Mouse (Mus musculus): ENCODE results near the gene Arsb. TPM values are rescaled to one million over a fixed set of nuclear protein-coding genes. Genes with fewer than 3 reads are reported as not detected.

Arsb gene
- polyA plus RNA-seq, 1 experiment from 2014 or later, result 7.8 TPM

DNA sequence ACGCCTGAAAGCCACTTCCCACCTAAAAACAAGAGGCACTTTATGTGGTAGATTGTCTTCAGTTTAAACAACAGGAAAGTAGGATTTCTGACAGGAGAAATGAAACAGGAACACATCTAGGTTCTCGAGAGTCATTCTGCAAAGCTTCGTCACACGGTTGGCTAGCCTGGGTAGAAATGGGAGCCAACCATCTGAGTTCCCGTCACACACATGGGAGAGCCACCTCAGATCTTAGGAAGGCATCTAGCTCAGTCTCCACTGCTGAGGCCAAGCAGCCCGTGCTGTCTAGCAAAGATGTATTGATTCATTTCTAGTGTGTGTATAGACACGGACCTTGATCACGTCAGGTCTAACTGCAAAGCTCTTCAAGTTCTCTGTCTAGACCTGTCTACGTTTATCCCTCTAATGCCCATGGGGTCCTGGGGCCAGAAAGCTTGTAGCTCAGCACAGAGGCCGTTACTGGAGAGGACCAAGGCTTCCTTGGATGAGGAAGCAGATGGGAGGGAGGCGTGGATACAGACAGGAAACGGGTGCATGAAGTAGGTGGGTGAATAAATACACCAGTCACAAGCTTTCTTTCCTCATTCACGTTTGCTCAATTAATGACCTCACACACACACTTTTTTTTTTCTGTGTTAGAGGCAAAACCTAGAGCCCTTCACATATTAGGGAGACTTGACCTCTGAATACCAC, 129.7 kb downstream of the Arsb start:
- no peak overlapping the region for H3K4me2 ChIP-seq (ENCODE audit: low read depth, low read length)
- no peaks in the 10 kb centered on the region; the same call in 1 of the 2 replicates for H3K27me3 ChIP-seq (ENCODE audit: control insufficient read depth, insufficient read depth, low read length)
- no peak overlapping the region for H3K27ac ChIP-seq (replicated peaks; ENCODE audit: low read depth, low read length)
- H3K36me3 ChIP-seq (replicated peaks; ENCODE audit: control insufficient read depth, insufficient read depth, low read depth, low read length), result no peaks in the 10 kb centered on the region
- no peaks in the 10 kb centered on the region for H3K4me1 ChIP-seq (ENCODE audit: control insufficient read depth, insufficient read depth, low read length)
- H3K4me3 ChIP-seq (ENCODE audit: low read depth, low read length), result no peak overlapping the region
- 86% methylated on average over 13 of the region's 13 CpGs for WGBS
- no peaks in the 10 kb centered on the region for H3K9me3 ChIP-seq (replicated peaks; ENCODE audit: control insufficient read depth, low read length)
- no peak for DNase-seq (ENCODE audit: low spot score)
- no peak for ATAC-seq (replicated peaks; ENCODE audit: insufficient number of reproducible peaks, low FRiP score, low TSS enrichment, low read depth)
- H3K9ac ChIP-seq (replicated peaks; ENCODE audit: low read length), result no peak overlapping the region

DNA sequence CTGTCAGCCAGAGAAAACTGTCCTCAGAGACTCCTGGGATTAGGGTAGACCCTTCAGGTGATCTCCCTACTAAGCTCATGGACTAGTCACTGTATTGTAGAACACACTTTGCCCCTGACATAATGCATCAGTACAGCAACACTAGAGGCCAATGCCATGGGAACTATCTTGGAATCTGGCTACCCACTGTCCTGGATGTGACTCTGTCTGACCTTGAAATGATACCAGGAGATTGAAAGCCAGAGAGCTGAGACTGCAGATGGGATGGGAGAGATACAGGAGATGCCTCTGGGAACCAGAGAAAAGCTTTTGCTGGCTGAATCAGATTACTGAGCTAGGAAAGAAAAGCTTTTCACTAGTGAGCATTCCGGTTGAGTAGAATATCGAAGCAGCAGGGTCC, 130.7 kb downstream of the Arsb start:
- WGBS, result 91% methylated on average over 2 of the region's 2 CpGs
- no peaks in the 10 kb centered on the region for H3K9me3 ChIP-seq (replicated peaks; ENCODE audit: control insufficient read depth, low read length)
- no peak overlapping the region for H3K4me3 ChIP-seq (ENCODE audit: low read depth, low read length)
- no peaks in the 10 kb centered on the region; the same call in 1 of the 2 replicates for H3K27me3 ChIP-seq (ENCODE audit: control insufficient read depth, insufficient read depth, low read length)
- H3K4me2 ChIP-seq (ENCODE audit: low read depth, low read length), result no peak overlapping the region
- H3K9ac ChIP-seq (replicated peaks; ENCODE audit: low read length), result no peak overlapping the region
- no peak overlapping the region for H3K27ac ChIP-seq (replicated peaks; ENCODE audit: low read depth, low read length)
- ATAC-seq (replicated peaks; ENCODE audit: insufficient number of reproducible peaks, low FRiP score, low TSS enrichment, low read depth) (no peak), DNase-seq (ENCODE audit: low spot score) (no peak)
- no peaks in the 10 kb centered on the region for H3K36me3 ChIP-seq (replicated peaks; ENCODE audit: control insufficient read depth, insufficient read depth, low read depth, low read length)
- H3K4me1 ChIP-seq (ENCODE audit: control insufficient read depth, insufficient read depth, low read length), result no peaks in the 10 kb centered on the region

DNA sequence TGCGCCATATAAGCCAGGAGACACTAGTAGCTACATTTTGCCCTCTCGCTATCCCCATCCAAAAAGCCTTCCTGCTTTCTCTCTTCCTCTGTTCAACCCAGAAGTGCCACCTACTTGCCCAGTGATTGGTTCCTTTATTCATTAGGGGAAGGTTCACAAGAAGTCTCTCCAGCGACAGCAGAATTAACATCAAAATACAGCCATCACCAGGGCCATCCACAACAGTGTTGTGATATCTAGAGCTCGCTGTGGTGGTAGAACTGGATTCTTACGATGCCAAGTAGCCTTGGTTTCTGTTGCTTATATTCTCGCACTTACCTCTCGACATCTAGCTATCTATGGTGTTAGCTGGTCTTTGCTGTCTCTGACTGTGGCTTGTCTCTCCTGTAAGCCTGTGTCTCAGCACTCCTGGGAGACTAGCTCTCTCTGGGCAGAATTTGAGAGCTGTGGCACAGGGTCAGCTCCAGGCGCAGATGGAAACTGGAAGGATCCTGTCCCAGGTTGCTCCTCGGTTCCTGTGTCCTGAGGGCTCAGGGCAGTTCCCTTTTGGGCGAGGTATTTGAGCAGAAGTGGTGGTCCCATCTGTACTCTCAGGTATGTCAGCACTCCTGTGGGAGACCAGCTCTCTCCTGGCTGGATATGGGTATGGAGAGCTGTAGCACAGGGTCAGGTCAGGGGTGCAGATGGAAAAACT, 135.3 kb downstream of the Arsb start:
- WGBS, result 89% methylated on average over 10 of the region's 10 CpGs
- DNase-seq (ENCODE audit: low spot score) (no peak), ATAC-seq (replicated peaks; ENCODE audit: insufficient number of reproducible peaks, low FRiP score, low TSS enrichment, low read depth) (no peak)
- Histone ChIP-seq H3K4me2 (ENCODE audit: low read depth, low read length) (no peak overlapping the region), H3K4me3 (ENCODE audit: low read depth, low read length) (no peak overlapping the region), H3K9me3 (replicated peaks; ENCODE audit: control insufficient read depth, low read length) (no peaks in the 10 kb centered on the region), H3K27me3 (ENCODE audit: control insufficient read depth, insufficient read depth, low read length) (no peaks in the 10 kb centered on the region; the same call in 1 of the 2 replicates), H3K27ac (replicated peaks; ENCODE audit: low read depth, low read length) (no peak overlapping the region), H3K4me1 (ENCODE audit: control insufficient read depth, insufficient read depth, low read length) (no peaks in the 10 kb centered on the region; the same call in 1 of the 2 replicates), H3K36me3 (replicated peaks; ENCODE audit: control insufficient read depth, insufficient read depth, low read depth, low read length) (no peaks in the 10 kb centered on the region), H3K9ac (replicated peaks; ENCODE audit: low read length) (no peak overlapping the region)

DNA sequence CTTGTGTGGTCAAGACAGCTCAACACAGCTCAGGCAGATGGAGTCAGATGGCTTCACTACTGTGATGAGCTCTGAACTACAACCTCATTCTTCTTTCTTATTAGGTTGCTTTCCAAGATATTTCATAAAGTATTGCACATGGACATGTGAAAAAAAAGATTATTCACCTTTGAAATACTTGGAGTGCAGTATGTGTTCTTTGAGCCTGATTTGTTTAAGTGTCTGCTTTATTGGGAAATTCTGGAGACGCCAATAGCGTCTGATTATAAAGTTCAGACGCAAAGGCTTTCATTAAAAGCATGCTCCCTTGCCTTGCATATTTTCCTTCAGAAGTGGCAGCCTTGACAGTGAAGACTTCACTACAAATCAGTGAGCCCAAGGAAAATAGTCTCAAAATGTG, 136.5 kb downstream of the Arsb start:
- 90% methylated on average over 3 of the region's 3 CpGs for WGBS
- Histone ChIP-seq H3K9me3 (replicated peaks; ENCODE audit: control insufficient read depth, low read length) (no peaks in the 10 kb centered on the region), H3K4me3 (ENCODE audit: low read depth, low read length) (no peak overlapping the region), H3K9ac (replicated peaks; ENCODE audit: low read length) (no peak overlapping the region), H3K4me1 (ENCODE audit: control insufficient read depth, insufficient read depth, low read length) (no peaks in the 10 kb centered on the region; the same call in 1 of the 2 replicates), H3K27me3 (ENCODE audit: control insufficient read depth, insufficient read depth, low read length) (no peaks in the 10 kb centered on the region), H3K27ac (replicated peaks; ENCODE audit: low read depth, low read length) (no peak overlapping the region), H3K4me2 (ENCODE audit: low read depth, low read length) (no peak overlapping the region), H3K36me3 (replicated peaks; ENCODE audit: control insufficient read depth, insufficient read depth, low read depth, low read length) (no peaks in the 10 kb centered on the region)
- DNase-seq (ENCODE audit: low spot score) (no peak), ATAC-seq (replicated peaks; ENCODE audit: insufficient number of reproducible peaks, low FRiP score, low TSS enrichment, low read depth) (no peak)

DNA sequence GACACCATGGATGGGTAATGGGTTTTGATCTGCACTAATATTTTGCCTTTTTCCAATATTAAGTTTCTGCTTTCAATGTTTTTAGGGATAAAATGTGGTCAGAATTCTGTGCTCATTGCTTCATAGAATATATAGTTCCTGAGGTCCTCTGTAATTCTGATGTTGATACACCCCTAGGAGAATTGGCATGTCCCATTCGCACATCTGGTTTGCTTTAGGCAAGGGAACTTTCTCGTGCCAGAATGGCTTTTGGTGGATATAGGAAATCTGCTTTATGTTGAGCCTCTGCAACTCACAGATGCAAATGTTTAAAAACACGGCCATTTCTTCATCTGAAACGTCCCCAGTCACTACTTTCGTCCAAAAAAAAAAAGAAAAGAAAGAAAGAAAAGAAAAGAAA, 138.4 kb downstream of the Arsb start:
- Histone ChIP-seq H3K9me3 (replicated peaks; ENCODE audit: control insufficient read depth, low read length) (no peaks in the 10 kb centered on the region), H3K4me1 (ENCODE audit: control insufficient read depth, insufficient read depth, low read length) (no peaks in the 10 kb centered on the region; the same call in 1 of the 2 replicates), H3K36me3 (replicated peaks; ENCODE audit: control insufficient read depth, insufficient read depth, low read depth, low read length) (no peaks in the 10 kb centered on the region), H3K4me2 (ENCODE audit: low read depth, low read length) (no peak overlapping the region), H3K27me3 (ENCODE audit: control insufficient read depth, insufficient read depth, low read length) (no peaks in the 10 kb centered on the region), H3K4me3 (ENCODE audit: low read depth, low read length) (no peak overlapping the region), H3K27ac (replicated peaks; ENCODE audit: low read depth, low read length) (peak overlapping the region; percentile 48), H3K9ac (replicated peaks; ENCODE audit: low read length) (no peak overlapping the region)
- no peak for ATAC-seq (replicated peaks; ENCODE audit: insufficient number of reproducible peaks, low FRiP score, low TSS enrichment, low read depth)
- 31% methylated on average over 5 of the region's 5 CpGs for WGBS
- DNase-seq (ENCODE audit: low spot score), result peak; percentile 80

DNA sequence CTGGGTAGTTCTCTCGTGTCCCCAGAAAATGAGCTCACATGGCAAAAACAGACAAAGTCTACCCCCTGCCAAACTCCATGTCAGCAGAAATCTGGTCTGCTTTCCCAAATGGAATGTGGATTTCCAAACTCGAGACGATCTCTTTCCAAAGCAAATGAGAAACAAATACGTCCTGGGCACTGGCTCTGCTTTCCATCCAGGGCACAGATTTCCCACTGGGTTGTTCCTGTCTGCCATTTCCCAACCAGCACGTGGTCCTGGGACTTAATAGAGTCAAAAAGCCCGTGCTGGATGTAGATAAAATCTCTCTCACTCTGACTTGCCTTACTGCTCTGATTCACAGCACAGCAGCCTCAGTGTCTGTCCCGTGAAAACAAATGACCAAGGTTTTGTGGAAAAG, 139.6 kb downstream of the Arsb start:
- Histone ChIP-seq H3K9ac (replicated peaks; ENCODE audit: low read length) (no peak overlapping the region), H3K9me3 (replicated peaks; ENCODE audit: control insufficient read depth, low read length) (no peaks in the 10 kb centered on the region), H3K27me3 (ENCODE audit: control insufficient read depth, insufficient read depth, low read length) (no peaks in the 10 kb centered on the region), H3K36me3 (replicated peaks; ENCODE audit: control insufficient read depth, insufficient read depth, low read depth, low read length) (no peaks in the 10 kb centered on the region), H3K4me2 (ENCODE audit: low read depth, low read length) (no peak overlapping the region), H3K4me3 (ENCODE audit: low read depth, low read length) (no peak overlapping the region), H3K27ac (replicated peaks; ENCODE audit: low read depth, low read length) (peak overlapping the region; percentile 16; the same call in 1 of the 2 replicates), H3K4me1 (ENCODE audit: control insufficient read depth, insufficient read depth, low read length) (no peaks in the 10 kb centered on the region; the same call in 1 of the 2 replicates)
- no peak for ATAC-seq (replicated peaks; ENCODE audit: insufficient number of reproducible peaks, low FRiP score, low TSS enrichment, low read depth)
- 43% methylated on average over 7 of the region's 7 CpGs for WGBS
- DNase-seq (ENCODE audit: low spot score), result peak; percentile 45

DNA sequence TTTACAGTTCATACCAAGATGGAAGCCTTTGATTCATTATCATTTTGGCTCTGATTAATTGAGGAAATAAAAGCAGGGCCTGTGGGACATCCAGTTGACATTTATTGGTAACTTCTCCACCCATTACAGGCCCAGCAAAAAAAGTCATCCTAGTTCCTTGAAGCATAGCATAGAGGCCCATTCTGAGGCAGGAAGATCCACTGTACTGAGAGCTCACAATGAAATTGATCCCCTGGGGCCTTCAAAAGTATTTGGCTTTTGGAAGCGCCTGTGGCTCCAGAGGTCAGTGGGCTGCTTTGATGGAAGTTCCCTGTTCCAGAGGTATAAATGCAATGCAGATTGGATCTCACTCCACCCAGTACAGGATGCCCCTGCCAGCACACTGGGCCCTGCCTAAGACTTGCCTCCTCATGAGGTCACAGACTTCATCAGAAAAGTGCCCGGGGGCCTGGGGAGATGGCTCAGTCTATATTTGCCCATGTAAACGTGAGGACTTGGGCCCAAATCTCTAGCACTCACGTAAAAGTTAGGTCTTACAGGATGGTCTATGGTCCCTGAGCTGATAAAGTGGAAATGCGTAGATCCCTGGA, 141.0 kb downstream of the Arsb start:
- WGBS, result 72% methylated on average over 5 of the region's 5 CpGs
- Histone ChIP-seq H3K4me1 (ENCODE audit: control insufficient read depth, insufficient read depth, low read length) (no peaks in the 10 kb centered on the region; the same call in 1 of the 2 replicates), H3K9ac (replicated peaks; ENCODE audit: low read length) (no peak overlapping the region), H3K27me3 (ENCODE audit: control insufficient read depth, insufficient read depth, low read length) (no peaks in the 10 kb centered on the region), H3K4me3 (ENCODE audit: low read depth, low read length) (no peak overlapping the region), H3K9me3 (replicated peaks; ENCODE audit: control insufficient read depth, low read length) (no peaks in the 10 kb centered on the region), H3K36me3 (replicated peaks; ENCODE audit: control insufficient read depth, insufficient read depth, low read depth, low read length) (no peaks in the 10 kb centered on the region), H3K27ac (replicated peaks; ENCODE audit: low read depth, low read length) (no peak overlapping the region), H3K4me2 (ENCODE audit: low read depth, low read length) (no peak overlapping the region)
- no peak for ATAC-seq (replicated peaks; ENCODE audit: insufficient number of reproducible peaks, low FRiP score, low TSS enrichment, low read depth)
- DNase-seq (ENCODE audit: low spot score), result no peak

DNA sequence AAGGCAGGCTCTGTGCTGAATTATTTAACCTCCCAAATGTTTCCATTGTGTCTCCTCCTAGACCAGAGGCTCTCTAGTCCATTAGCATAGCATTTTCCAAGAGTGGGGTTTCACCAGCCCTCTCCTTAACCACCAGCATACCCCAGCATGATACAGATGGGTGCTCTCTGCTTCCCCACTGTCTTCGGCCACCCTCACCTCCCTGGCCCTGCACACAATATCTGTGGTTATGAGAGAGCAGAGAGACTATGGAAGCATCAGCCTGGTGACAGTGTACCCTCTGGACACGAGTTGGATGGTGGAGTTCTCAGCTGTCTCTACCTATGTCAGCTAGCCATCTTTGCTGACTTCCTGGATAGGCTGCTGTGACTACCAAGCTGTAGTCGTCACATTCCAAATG, 142.8 kb downstream of the Arsb start:
- no peak for ATAC-seq (replicated peaks; ENCODE audit: insufficient number of reproducible peaks, low FRiP score, low TSS enrichment, low read depth)
- WGBS, result 84% methylated on average over 3 of the region's 3 CpGs
- no peaks in the 10 kb centered on the region for H3K36me3 ChIP-seq (replicated peaks; ENCODE audit: control insufficient read depth, insufficient read depth, low read depth, low read length)
- no peak overlapping the region for H3K27ac ChIP-seq (replicated peaks; ENCODE audit: low read depth, low read length)
- H3K4me3 ChIP-seq (ENCODE audit: low read depth, low read length), result no peak overlapping the region
- H3K9me3 ChIP-seq (replicated peaks; ENCODE audit: control insufficient read depth, low read length), result no peaks in the 10 kb centered on the region
- no peak overlapping the region for H3K9ac ChIP-seq (replicated peaks; ENCODE audit: low read length)
- no peak for DNase-seq (ENCODE audit: low spot score)
- H3K4me1 ChIP-seq (ENCODE audit: control insufficient read depth, insufficient read depth, low read length), result no peaks in the 10 kb centered on the region; the same call in 1 of the 2 replicates
- H3K4me2 ChIP-seq (ENCODE audit: low read depth, low read length), result no peak overlapping the region
- H3K27me3 ChIP-seq (ENCODE audit: control insufficient read depth, insufficient read depth, low read length), result no peaks in the 10 kb centered on the region
